Comparison of ENCODE assay signal across 27 mouse cellular contexts in genomic region chr14:108035959-108036358, GRCm38 (mm10).
"Had no signal": no experiment of that assay in that cellular context is flagged by ENCODE, and none has a peak within 500 bp of the region (broad histone marks: within the 10 kb centered on the region; RNA-seq: fewer than 3 reads in every experiment).

No protein-coding gene starts in this region.

- H3K36me3 ChIP-seq: limb, embryonic 10.5 days; limb, embryonic 12.5 days; limb, embryonic 13.5 days; limb, embryonic 15.5 days; liver, embryonic 12.5 days; liver, embryonic 13.5 days; liver, embryonic 15.5 days; lung, embryonic 15.5 days; midbrain, embryonic 10.5 days; midbrain, embryonic 12.5 days; midbrain, embryonic 13.5 days; midbrain, embryonic 15.5 days had no signal

- DNase-seq: left cerebral cortex, postnatal 4 days; liver; liver, embryonic 13.5 days; liver, postnatal 0 days; lung, adult 18-20 months; lung, adult 2 months; lung, embryonic 14.5 days; lung, postnatal 10 days; lung, postnatal 14 days; lung, postnatal 36 days; lung, postnatal 4 days; midbrain, embryonic 14.5 days had no signal

- H3K4me3 ChIP-seq: left cerebral cortex, adult 2 months; limb, embryonic 10.5 days; limb, embryonic 12.5 days; limb, embryonic 13.5 days; limb, embryonic 15.5 days; liver, embryonic 12.5 days; liver, embryonic 13.5 days; liver, embryonic 15.5 days; lung, embryonic 15.5 days; megakaryocyte, embryonic 14.5 days; midbrain, embryonic 10.5 days; midbrain, embryonic 12.5 days; midbrain, embryonic 13.5 days; midbrain, embryonic 15.5 days had no signal

- H3K4me2 ChIP-seq: limb, embryonic 12.5 days; limb, embryonic 13.5 days; limb, embryonic 15.5 days; liver, embryonic 11.5 days; liver, embryonic 12.5 days; liver, embryonic 13.5 days; liver, embryonic 15.5 days; lung, embryonic 14.5 days; lung, embryonic 15.5 days; midbrain, embryonic 11.5 days; midbrain, embryonic 12.5 days; midbrain, embryonic 13.5 days; midbrain, embryonic 15.5 days had no signal

- H3K27me3 ChIP-seq: limb, embryonic 12.5 days; limb, embryonic 13.5 days; limb, embryonic 15.5 days; liver, embryonic 12.5 days; liver, embryonic 13.5 days; liver, embryonic 15.5 days; lung, embryonic 15.5 days; megakaryocyte, embryonic 14.5 days; midbrain, embryonic 12.5 days; midbrain, embryonic 13.5 days; midbrain, embryonic 15.5 days had no signal
